Mouse (Mus musculus) small intestine, adult 2 months (tissue): ENCODE measurements at regions not wholly inside any gene's neighbourhood (a gene's known extent, or its start where the extent isn't known, plus 50 kb on each side); places are given as distances from the start of the nearest gene placed in this dataset.

ENCODE experiments used
- H3K27ac ChIP-seq: fragments of 200-500 bp; 2 replicates; pipeline ENCODE4 v1.5.1; 2012; ENCODE audit warnings: low read depth, low read length, control low read depth, inconsistent platforms; ENCODE audit not compliant: insufficient read depth
- H3K27me3 ChIP-seq: fragments of 200-500 bp; 2 replicates; pipeline ENCODE4 v1.6.1; 2012; ENCODE audit warnings: mild to moderate bottlenecking, moderate library complexity, low read length, inconsistent platforms; ENCODE audit not compliant: control insufficient read depth, insufficient read depth
- H3K36me3 ChIP-seq: fragments of 200-500 bp; 2 replicates; pipeline ENCODE4 v1.6.1; 2012; ENCODE audit warnings: mild to moderate bottlenecking, low read length, control low read depth, inconsistent platforms; ENCODE audit not compliant: control insufficient read depth, insufficient read depth
- H3K4me1 ChIP-seq: fragments of 200-500 bp; 2 replicates; pipeline ENCODE4 v1.6.1; 2012; ENCODE audit warnings: low read length, inconsistent platforms, mixed read lengths; ENCODE audit not compliant: control insufficient read depth, insufficient read depth, insufficient read length
- H3K4me3 ChIP-seq: fragments of 200-500 bp; 2 replicates; pipeline ENCODE4 v1.5.1; 2012; ENCODE audit warnings: low read depth, mild to moderate bottlenecking, control low read depth, inconsistent platforms, low read length, moderate library complexity
- CTCF ChIP-seq: fragments of 200-500 bp; IDR thresholded peaks from 2 replicates; pipeline ENCODE4 v1.5.1; 2012; ENCODE audit warnings: low read depth, mild to moderate bottlenecking, control low read depth, inconsistent platforms, low read length, moderate library complexity, mixed read lengths; ENCODE audit not compliant: insufficient replicate concordance, insufficient read length; ENCODE audit errors: extremely low read depth
- POLR2A ChIP-seq: fragments of 200-500 bp; IDR thresholded peaks from 2 replicates; pipeline ENCODE4 v1.6.1; 2012; ENCODE audit warnings: low read depth, mild to moderate bottlenecking, control low read depth, inconsistent platforms, low read length, moderate library complexity
- WGBS: fragments of 180-500 bp; shearing (Covaris S2); methylation state at CpG from one replicate; pipeline ENCODE4 v1.1.7; 2018; 5-methylcytosine and 5-hydroxymethylcytosine counted together

- Histone ChIP-seq H3K36me3 (no peaks in the 10 kb centered on the region), H3K4me1 (no peaks in the 10 kb centered on the region), H3K4me3 (no peak overlapping the region), H3K27me3 (no peaks in the 10 kb centered on the region), H3K27ac (no peak overlapping the region)
- TF ChIP-seq POLR2A (no peak), CTCF (no peak)
Observed at GRCm38 (mm10) chr1:69452910-69453309, 234.1 kb downstream of the Ikzf2 start.

GRCm38 (mm10) chr1:69450455-69450854 is 236.6 kb downstream of the Ikzf2 start:
- Histone ChIP-seq H3K36me3 (no peaks in the 10 kb centered on the region), H3K4me3 (no peak overlapping the region), H3K4me1 (no peaks in the 10 kb centered on the region), H3K27ac (no peak overlapping the region), H3K27me3 (no peaks in the 10 kb centered on the region)
- TF ChIP-seq POLR2A (no peak), CTCF (no peak)
- WGBS = 35% methylated on average over 2 of the region's 2 CpGs

- 75% methylated on average over 5 of the region's 5 CpGs for WGBS
- Histone ChIP-seq H3K36me3 (no peaks in the 10 kb centered on the region), H3K4me3 (no peak overlapping the region), H3K27ac (no peak overlapping the region), H3K27me3 (no peaks in the 10 kb centered on the region), H3K4me1 (no peaks in the 10 kb centered on the region)
- no peak for TF ChIP-seq CTCF
- no peak for TF ChIP-seq POLR2A
Observed at GRCm38 (mm10) chr1:69447276-69447675, 239.8 kb downstream of the Ikzf2 start.

DNA sequence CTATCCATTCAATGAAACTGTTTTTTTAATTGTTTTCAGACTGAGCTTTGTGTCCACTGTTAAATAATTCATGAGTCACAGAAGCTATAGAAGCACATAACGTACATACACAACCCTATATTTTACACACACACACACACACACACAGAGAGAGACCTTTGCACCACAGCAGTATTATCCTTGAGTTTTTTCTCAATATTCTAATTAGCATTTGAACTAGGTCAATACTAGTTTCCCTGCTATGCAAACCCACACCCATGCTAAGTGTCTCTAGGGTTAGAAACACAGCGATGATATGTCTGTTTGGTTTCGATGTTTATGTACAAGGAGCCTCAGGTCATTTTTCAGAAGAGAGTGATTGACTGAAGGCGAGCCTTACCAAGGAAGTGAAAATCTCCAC is 242.3 kb downstream of the Ikzf2 start:
- no peak overlapping the region for H3K4me3 ChIP-seq
- H3K36me3 ChIP-seq = no peaks in the 10 kb centered on the region
- WGBS = 41% methylated on average over 4 of the region's 4 CpGs
- H3K27me3 ChIP-seq = no peaks in the 10 kb centered on the region
- no peak for TF ChIP-seq CTCF
- TF ChIP-seq POLR2A = no peak
- no peaks in the 10 kb centered on the region for H3K4me1 ChIP-seq
- no peak overlapping the region for H3K27ac ChIP-seq

DNA sequence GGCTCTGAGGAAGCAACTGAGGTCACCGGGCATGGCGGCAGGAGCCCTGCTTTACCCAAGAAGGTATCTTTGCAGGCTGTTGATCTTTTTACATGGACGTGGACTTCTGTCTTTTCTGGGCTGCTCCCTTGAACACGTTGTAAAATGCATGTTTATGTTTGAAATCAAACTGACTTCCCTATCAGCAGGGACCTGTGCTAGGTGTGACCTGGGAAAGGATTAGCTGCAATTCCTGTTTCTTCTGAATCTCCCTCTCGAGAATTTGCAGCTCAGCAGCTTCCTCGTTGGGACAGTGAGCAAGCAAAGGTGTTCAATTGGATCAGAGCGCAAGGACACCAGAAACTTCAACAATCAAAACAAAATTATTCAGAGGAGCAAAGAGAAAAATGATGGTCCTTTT is 243.6 kb downstream of the Ikzf2 start:
- WGBS = 31% methylated on average over 7 of the region's 7 CpGs
- H3K36me3 ChIP-seq = no peaks in the 10 kb centered on the region
- no peaks in the 10 kb centered on the region for H3K27me3 ChIP-seq
- no peak for TF ChIP-seq POLR2A
- TF ChIP-seq CTCF = no peak
- H3K27ac ChIP-seq = no peak overlapping the region
- H3K4me3 ChIP-seq = no peak overlapping the region
- no peaks in the 10 kb centered on the region for H3K4me1 ChIP-seq

DNA sequence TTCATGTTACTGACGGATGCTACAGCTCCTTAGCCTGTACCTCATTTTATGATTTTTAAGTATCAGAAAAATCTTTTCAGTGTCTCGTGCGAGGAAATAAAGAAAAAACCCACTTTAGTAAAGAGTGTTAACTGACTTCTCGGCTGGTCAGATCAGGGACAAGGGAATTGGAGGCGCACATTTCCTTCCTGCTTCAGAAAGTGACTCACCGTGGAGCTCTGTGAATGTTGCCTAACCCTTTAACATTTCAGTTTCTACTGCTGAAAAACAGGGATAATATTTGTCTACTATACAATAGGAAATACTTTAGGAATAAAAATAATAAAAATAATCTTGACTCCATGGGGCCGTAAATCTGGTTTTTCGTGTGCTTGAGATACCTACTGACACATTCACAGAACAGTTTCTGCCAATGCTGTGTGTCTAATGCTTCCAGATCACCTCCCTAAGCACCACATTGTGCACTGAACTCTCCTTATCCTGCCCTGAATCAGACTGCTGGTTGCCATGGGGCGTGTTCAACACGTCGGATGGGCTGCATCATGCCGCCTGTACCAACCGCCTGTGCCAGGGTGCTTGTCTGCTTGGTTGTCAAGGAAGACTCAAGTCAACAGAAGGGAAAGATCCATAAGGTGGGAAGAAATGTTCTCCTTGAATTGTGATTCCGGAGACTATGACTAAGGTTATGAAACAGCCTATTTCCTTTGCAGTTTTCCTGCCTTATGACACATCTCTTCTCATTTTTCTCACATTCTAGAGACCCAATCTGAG is 246.3 kb downstream of the Ikzf2 start:
- H3K27ac ChIP-seq = no peak overlapping the region
- no peak overlapping the region for H3K4me3 ChIP-seq
- no peaks in the 10 kb centered on the region for H3K36me3 ChIP-seq
- 80% methylated on average over 14 of the region's 14 CpGs for WGBS
- H3K4me1 ChIP-seq = no peaks in the 10 kb centered on the region
- TF ChIP-seq CTCF (no peak), POLR2A (no peak)
- H3K27me3 ChIP-seq = no peaks in the 10 kb centered on the region

DNA sequence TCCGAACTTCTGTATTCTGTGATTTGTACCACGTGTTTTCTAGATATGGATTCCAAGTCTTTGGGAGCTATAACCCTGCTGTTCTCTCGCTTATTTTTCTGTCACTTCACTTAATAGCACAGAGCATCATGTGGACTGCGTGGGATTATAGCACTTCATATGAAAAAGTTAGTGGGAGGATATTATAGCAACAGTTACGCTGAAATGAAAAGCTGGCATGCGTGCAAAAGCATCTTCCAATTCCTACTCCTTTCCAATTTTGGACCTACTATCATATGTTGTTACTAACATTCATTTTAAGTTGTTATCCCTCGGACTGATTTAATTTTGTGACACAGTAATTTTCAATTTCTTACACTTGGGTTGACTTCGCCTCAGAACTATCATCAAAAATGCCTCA is 250.0 kb downstream of the Ikzf2 start:
- Histone ChIP-seq H3K4me1 (no peaks in the 10 kb centered on the region), H3K27me3 (no peaks in the 10 kb centered on the region), H3K36me3 (no peaks in the 10 kb centered on the region), H3K4me3 (no peak overlapping the region), H3K27ac (no peak overlapping the region)
- TF ChIP-seq POLR2A = no peak
- TF ChIP-seq CTCF = no peak
- WGBS = 87% methylated on average over 8 of the region's 8 CpGs

- TF ChIP-seq POLR2A = no peak
- no peak for TF ChIP-seq CTCF
- Histone ChIP-seq H3K27ac (no peak overlapping the region), H3K27me3 (no peaks in the 10 kb centered on the region), H3K4me1 (no peaks in the 10 kb centered on the region), H3K4me3 (no peak overlapping the region), H3K36me3 (no peaks in the 10 kb centered on the region)
- WGBS = 34% methylated on average over 8 of the region's 8 CpGs
Observed at GRCm38 (mm10) chr1:69433655-69434357, 253.2 kb downstream of the Ikzf2 start.
